Mouse (Mus musculus): ENCODE results near the gene Ccdc9.

- TF ChIP-seq CTCF (conservative IDR thresholded peaks at IDR 0.05 in 1 of 2, IDR thresholded peaks at IDR 0.05 in 1 of 2; ENCODE audit: low read depth in 2 of 2, low read length in 2 of 2) (no peak), ZNF384 (IDR thresholded peaks at IDR 0.05; ENCODE audit: low read depth, low read length) (no peak), EP300 (IDR thresholded peaks at IDR 0.05; ENCODE audit: low read length) (no peak), ZMIZ1 (IDR thresholded peaks at IDR 0.05; ENCODE audit: low read depth, low read length) (no peak), POLR2A (IDR thresholded peaks at IDR 0.05; ENCODE audit: low read depth, low read length) (no peak), TCF12 (IDR thresholded peaks at IDR 0.05; ENCODE audit: low read depth, low read length) (no peak), MYC (IDR thresholded peaks at IDR 0.05; ENCODE audit: low read depth, low read length) (no peak), SMC3 (IDR thresholded peaks at IDR 0.05; ENCODE audit: low read depth, low read length) (no peak), UBTF (IDR thresholded peaks at IDR 0.05; ENCODE audit: low read depth, low read length) (no peak)
Observed at GRCm38 (mm10) chr7:16317094-16317493, 30.5 kb upstream of the Ccdc9 start.
